Mouse (Mus musculus) heart, postnatal 0 days (tissue): Measurements from ENCODE around the gene Ing5.

Experiments used
- CTCF ChIP-seq: IDR thresholded peaks from 2 replicates; pipeline ENCODE4 v1.5.1; 2016; ENCODE audit warnings: antibody characterized with exemption, control low read depth, low read depth
- EP300 ChIP-seq: IDR thresholded peaks from 2 replicates; pipeline ENCODE4 v1.6.1; 2016; ENCODE audit warnings: antibody characterized with exemption, low read depth

DNA sequence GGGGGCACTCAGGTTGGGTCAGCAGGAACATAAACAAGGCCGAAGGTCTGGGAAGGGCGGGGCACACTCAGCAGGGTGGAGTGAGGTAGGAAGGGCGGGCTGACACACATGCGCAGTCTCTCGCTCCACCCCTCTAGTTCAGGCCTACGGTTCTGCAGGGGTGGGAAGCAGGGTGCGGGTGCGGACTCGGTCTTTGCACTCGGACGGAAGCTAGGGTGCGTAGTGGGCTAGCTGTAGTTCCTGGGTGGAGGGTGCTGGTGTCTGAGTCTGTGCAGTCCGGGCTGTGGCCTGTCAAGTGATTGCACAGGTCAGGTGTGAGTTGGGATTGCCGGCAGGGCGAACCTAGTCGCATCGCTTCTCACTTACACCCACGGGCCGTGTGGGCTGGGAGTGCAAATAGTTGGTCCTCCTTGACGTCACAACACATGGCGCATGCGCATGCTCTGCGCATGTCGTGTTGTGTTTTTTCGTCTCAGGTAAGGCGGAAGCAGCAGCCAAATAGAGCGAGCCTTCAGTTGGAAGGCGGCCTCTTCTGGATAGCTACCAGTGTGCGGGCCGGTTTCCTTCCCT lies 21.4 kb downstream of the Ing5 start:
- peak; percentile 33 for TF ChIP-seq CTCF
- no peak; the same call in 1 of the 2 replicates for TF ChIP-seq EP300
